Mouse (Mus musculus) midbrain, embryonic 10.5 days (tissue): ENCODE results near the gene Ifnlr1. TPM values are rescaled to one million over a fixed set of nuclear protein-coding genes. Genes with fewer than 3 reads are reported as not detected.

Experiments
- DNase-seq: peaks from one replicate; pipeline ENCODE4 v3.0.0-alpha.2; 2017; ENCODE audit warnings: low spot score
- H3K27ac ChIP-seq: fragments of 300-500 bp; sonication (generic); replicated peaks from 2 replicates; pipeline ENCODE4 v1.5.1; 2016; ENCODE audit warnings: mild to moderate bottlenecking
- H3K27me3 ChIP-seq: fragments of 300-500 bp; sonication (generic); 2 replicates; pipeline ENCODE4 v1.6.1; 2016; ENCODE audit warnings: low read depth, mild to moderate bottlenecking; ENCODE audit not compliant: poor library complexity, severe bottlenecking
- H3K36me3 ChIP-seq: fragments of 300-500 bp; sonication (generic); 2 replicates; pipeline ENCODE4 v1.6.1; 2016; ENCODE audit warnings: mild to moderate bottlenecking, moderate library complexity
- H3K4me1 ChIP-seq: fragments of 300-500 bp; sonication (generic); 2 replicates; pipeline ENCODE4 v1.6.1; 2016
- H3K4me3 ChIP-seq: fragments of 300-500 bp; sonication (generic); 2 replicates; pipeline ENCODE4 v1.5.1; 2016; ENCODE audit warnings: mild to moderate bottlenecking, moderate library complexity
- H3K9me3 ChIP-seq: fragments of 300-500 bp; sonication (generic); replicated peaks from 2 replicates; pipeline ENCODE4 v1.6.1; 2016; ENCODE audit warnings: mild to moderate bottlenecking
- WGBS: fragments of 180-500 bp; shearing (Covaris S2); methylation state at CpG from one replicate; pipeline ENCODE4 v1.1.7; 2016; 5-methylcytosine and 5-hydroxymethylcytosine counted together
- polyA plus RNA-seq: library from polyadenylated mRNA; unstranded; fragments of >200 nt; fragmentation: Nextera tagmentation; extraction: Ambion mirVana; gene quantifications from 2 replicates; pipeline ENCODE4 v1.2.1, GENCODE M21; 2016

Ifnlr1 gene
- polyA plus RNA-seq, 1 experiment from 2014 or later: 0.10 TPM

GRCm38 (mm10) chr4:135730204-135730603 is 44.1 kb downstream of the Ifnlr1 start:
- 85% methylated on average over 9 of the region's 9 CpGs for WGBS
- peaks cover 5% of the 10 kb centered on the region for H3K4me1 ChIP-seq
- DNase-seq: no peak

GRCm38 (mm10) chr4:135730951-135731350 is 44.9 kb downstream of the Ifnlr1 start:
- peaks cover 5% of the 10 kb centered on the region; the same call in 1 of the 2 replicates for H3K27me3 ChIP-seq
- DNase-seq: no peak
- H3K36me3 ChIP-seq: no peaks in the 10 kb centered on the region
- peaks cover 16% of the 10 kb centered on the region for H3K9me3 ChIP-seq
- H3K4me3 ChIP-seq: no peak overlapping the region
- peaks cover 5% of the 10 kb centered on the region for H3K4me1 ChIP-seq
- H3K27ac ChIP-seq: no peak overlapping the region
- WGBS: 86% methylated on average over 8 of the region's 8 CpGs

More at GRCm38 (mm10) chr4:135730204-135730603, 44.1 kb downstream of the Ifnlr1 start:
- Histone ChIP-seq H3K27me3 (peaks cover 5% of the 10 kb centered on the region; the same call in 1 of the 2 replicates), H3K27ac (no peak overlapping the region), H3K4me3 (no peak overlapping the region), H3K9me3 (peaks cover 13% of the 10 kb centered on the region), H3K36me3 (no peaks in the 10 kb centered on the region)

- Histone ChIP-seq H3K9me3 (peaks cover 16% of the 10 kb centered on the region), H3K27me3 (no peaks in the 10 kb centered on the region), H3K4me1 (peaks cover 7% of the 10 kb centered on the region), H3K27ac (no peak overlapping the region), H3K4me3 (no peak overlapping the region), H3K36me3 (no peaks in the 10 kb centered on the region)
- DNase-seq: no peak
- WGBS: 94% methylated on average over 14 of the region's 14 CpGs
Measured at GRCm38 (mm10) chr4:135733901-135734300, 47.8 kb downstream of the Ifnlr1 start.

- Histone ChIP-seq H3K4me1 (peaks cover 9% of the 10 kb centered on the region), H3K36me3 (no peaks in the 10 kb centered on the region), H3K27me3 (no peaks in the 10 kb centered on the region), H3K27ac (no peak overlapping the region), H3K4me3 (no peak overlapping the region), H3K9me3 (peaks cover 16% of the 10 kb centered on the region)
- DNase-seq: no peak
- WGBS: 84% methylated on average over 3 of the region's 3 CpGs
Measured at GRCm38 (mm10) chr4:135736903-135737302, 50.8 kb downstream of the Ifnlr1 start.

- WGBS: 82% methylated on average over 5 of the region's 5 CpGs
- no peaks in the 10 kb centered on the region for H3K36me3 ChIP-seq
Measured at GRCm38 (mm10) chr4:135738237-135738636, 52.1 kb downstream of the Ifnlr1 start.

GRCm38 (mm10) chr4:135739148-135739547 is 53.1 kb downstream of the Ifnlr1 start:
- 75% methylated on average over 7 of the region's 7 CpGs for WGBS
- Histone ChIP-seq H3K36me3 (no peaks in the 10 kb centered on the region), H3K9me3 (peaks cover 13% of the 10 kb centered on the region), H3K27ac (no peak overlapping the region), H3K4me3 (no peak overlapping the region), H3K27me3 (no peaks in the 10 kb centered on the region), H3K4me1 (peaks cover 15% of the 10 kb centered on the region)
- no peak for DNase-seq

More at GRCm38 (mm10) chr4:135738237-135738636, 52.1 kb downstream of the Ifnlr1 start:
- Histone ChIP-seq H3K4me3 (no peak overlapping the region), H3K27me3 (no peaks in the 10 kb centered on the region), H3K9me3 (peaks cover 16% of the 10 kb centered on the region), H3K4me1 (peaks cover 9% of the 10 kb centered on the region), H3K27ac (no peak overlapping the region)
- no peak for DNase-seq

- Histone ChIP-seq H3K4me3 (no peak overlapping the region), H3K36me3 (no peaks in the 10 kb centered on the region), H3K27ac (no peak overlapping the region), H3K27me3 (no peaks in the 10 kb centered on the region), H3K4me1 (peaks cover 20% of the 10 kb centered on the region), H3K9me3 (peaks cover 8% of the 10 kb centered on the region; the same call in 1 of the 2 replicates)
- 93% methylated on average over 14 of the region's 14 CpGs for WGBS
- DNase-seq: no peak
Measured at GRCm38 (mm10) chr4:135739672-135740071, 53.6 kb downstream of the Ifnlr1 start.

- WGBS: 77% methylated on average over 6 of the region's 6 CpGs
- Histone ChIP-seq H3K27ac (no peak overlapping the region; the same call in 1 of the 2 replicates), H3K36me3 (no peaks in the 10 kb centered on the region), H3K4me1 (peaks cover 26% of the 10 kb centered on the region), H3K9me3 (no peaks in the 10 kb centered on the region), H3K4me3 (no peak overlapping the region), H3K27me3 (no peaks in the 10 kb centered on the region)
- no peak for DNase-seq
Measured at GRCm38 (mm10) chr4:135743520-135743919, 57.4 kb downstream of the Ifnlr1 start.

- no peaks in the 10 kb centered on the region for H3K27me3 ChIP-seq
- WGBS: 77% methylated on average over 16 of the region's 16 CpGs
Measured at GRCm38 (mm10) chr4:135744726-135745448, 58.8 kb downstream of the Ifnlr1 start.

GRCm38 (mm10) chr4:135745613-135746012 is 59.5 kb downstream of the Ifnlr1 start:
- no peak overlapping the region for H3K27ac ChIP-seq
- H3K4me1 ChIP-seq: peaks cover 22% of the 10 kb centered on the region
- no peak for DNase-seq
- H3K27me3 ChIP-seq: no peaks in the 10 kb centered on the region
- 81% methylated on average over 10 of the region's 10 CpGs for WGBS
- H3K9me3 ChIP-seq: no peaks in the 10 kb centered on the region
- H3K36me3 ChIP-seq: no peaks in the 10 kb centered on the region
- H3K4me3 ChIP-seq: no peak overlapping the region

More at GRCm38 (mm10) chr4:135744726-135745448, 58.8 kb downstream of the Ifnlr1 start:
- Histone ChIP-seq H3K36me3 (no peaks in the 10 kb centered on the region), H3K4me3 (no peak overlapping the region), H3K4me1 (peaks cover 22% of the 10 kb centered on the region), H3K27ac (0 out of 2 replicates have a peak overlapping the region, but pooled peaks have one; percentile 23), H3K9me3 (no peaks in the 10 kb centered on the region)
- no peak for DNase-seq

- Histone ChIP-seq H3K4me1 (peaks cover 7% of the 10 kb centered on the region), H3K36me3 (no peaks in the 10 kb centered on the region), H3K4me3 (no peak overlapping the region), H3K9me3 (peaks cover 10% of the 10 kb centered on the region), H3K27ac (no peak overlapping the region), H3K27me3 (no peaks in the 10 kb centered on the region)
- 75% methylated on average over 8 of the region's 8 CpGs for WGBS
- no peak for DNase-seq
Measured at GRCm38 (mm10) chr4:135750896-135751295, 64.8 kb downstream of the Ifnlr1 start.

GRCm38 (mm10) chr4:135752106-135752778 is 66.2 kb downstream of the Ifnlr1 start:
- H3K27ac ChIP-seq: no peak overlapping the region
- WGBS: 83% methylated on average over 7 of the region's 7 CpGs
- no peaks in the 10 kb centered on the region for H3K4me1 ChIP-seq
- DNase-seq: no peak
- no peak overlapping the region for H3K4me3 ChIP-seq
- H3K36me3 ChIP-seq: no peaks in the 10 kb centered on the region
- peaks cover 10% of the 10 kb centered on the region for H3K9me3 ChIP-seq
- H3K27me3 ChIP-seq: no peaks in the 10 kb centered on the region

GRCm38 (mm10) chr4:135752779-135753164 is 66.7 kb downstream of the Ifnlr1 start:
- no peaks in the 10 kb centered on the region for H3K4me1 ChIP-seq
- no peak for DNase-seq
- no peaks in the 10 kb centered on the region for H3K27me3 ChIP-seq
- H3K36me3 ChIP-seq: no peaks in the 10 kb centered on the region
- peaks cover 10% of the 10 kb centered on the region for H3K9me3 ChIP-seq
- H3K4me3 ChIP-seq: no peak overlapping the region
- no peak overlapping the region for H3K27ac ChIP-seq
- WGBS: 93% methylated on average over 8 of the region's 8 CpGs
